Mouse (Mus musculus) E14TG2a.4 (cell line): ENCODE data around the gene Pou2f2.

ENCODE experiments used
- CTCF ChIP-seq: conservative IDR thresholded peaks from 2 replicates; pipeline ENCODE4 v1.5.1; 2014; ENCODE audit warnings: low read length
- POU5F1 ChIP-seq: IDR thresholded peaks from 2 replicates; pipeline ENCODE4 v1.6.1; 2014; ENCODE audit warnings: low read length, borderline replicate concordance

DNA sequence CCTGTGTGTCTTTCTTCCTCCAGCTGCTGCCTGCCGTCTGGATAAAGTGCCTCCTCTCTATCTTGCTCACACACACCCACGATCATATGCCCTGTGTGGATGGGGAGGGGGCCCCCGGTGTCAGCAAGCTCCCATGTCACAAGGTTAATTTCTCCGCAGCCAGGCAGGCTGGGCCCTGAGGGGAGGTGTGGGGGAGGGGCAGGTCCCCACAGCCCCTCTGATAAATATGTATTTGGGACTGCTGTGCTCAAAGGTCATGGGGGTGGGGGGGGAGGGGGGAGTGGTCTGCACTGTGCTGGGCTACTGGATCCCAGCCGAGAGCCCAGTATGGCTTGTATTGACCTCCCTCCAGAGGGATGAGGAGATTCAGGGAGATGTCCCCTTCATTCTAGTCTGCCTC lies 6.9 kb downstream of the Pou2f2 start:
- TF ChIP-seq CTCF (no peak), POU5F1 (no peak)
